Comparison of ENCODE assay signal across 9 mouse cellular contexts in genomic region chr3:122638329-122639196, GRCm38 (mm10). TPM values are rescaled to one million over a fixed set of nuclear protein-coding genes. Genes with fewer than 3 reads are reported as not detected.
DNase-seq lines count a peak whose midpoint lies in the region; ATAC-seq and TF ChIP-seq lines count a peak whose summit lies in the region.
"Had no signal": no experiment of that assay in that cellular context is flagged by ENCODE, and none has a peak within 500 bp of the region (broad histone marks: within the 10 kb centered on the region; RNA-seq: fewer than 3 reads in every experiment).

No protein-coding gene starts in this region.

- H3K4me1 ChIP-seq in CH12.LX (ENCODE audit: control insufficient read depth in 1 of 2, insufficient read depth in 2 of 2): peaks cover 3 to 8% of the 10 kb centered on the region in 2 experiments
- peaks cover 6% of the 10 kb centered on the region for H3K4me1 ChIP-seq in forebrain, embryonic 12.5 days
- H3K4me1 ChIP-seq in heart, embryonic 16.5 days (ENCODE audit: control insufficient read depth, insufficient read depth, low read length): no peaks in the 10 kb centered on the region
- peaks cover 0 to 4% of the 10 kb centered on the region in 2 experiments; a peak in 1 of 4 replicates for H3K4me1 ChIP-seq in liver, embryonic 14.5 days (replicated peaks; ENCODE audit: control insufficient read depth in 2 of 2, insufficient read depth in 2 of 2, low read length in 1 of 2)
- H3K4me1 ChIP-seq in neural tube, embryonic 12.5 days: 0 out of 2 replicates have a peak, but pooled peaks cover 6% of the 10 kb centered on the region
- H3K4me1 ChIP-seq in stomach, postnatal 0 days (replicated peaks; ENCODE audit: control insufficient read depth, insufficient read depth): no peaks in the 10 kb centered on the region

- ATAC-seq in forebrain, embryonic 12.5 days (ENCODE audit: low FRiP score): peak; percentile 87
- peak; percentile 64 for ATAC-seq in heart, embryonic 16.5 days (replicated peaks; ENCODE audit: extremely low read depth, insufficient read depth, low FRiP score)
- ATAC-seq in liver, embryonic 14.5 days (ENCODE audit: insufficient read depth): peak; percentile 56
- ATAC-seq in neural tube, embryonic 12.5 days (ENCODE audit: low FRiP score, low read depth): peak; percentile 76
- ATAC-seq in stomach, postnatal 0 days (ENCODE audit: low FRiP score, low TSS enrichment): peak; percentile 82

- DNase-seq in CH12.LX (ENCODE audit: extremely low read depth): peak; percentile 98
- peak; percentile 96 for DNase-seq in c-Kit-positive CD71-positive TER-119-negative erythroid progenitor cells, embryonic 14.5 days (ENCODE audit: low read depth)
- DNase-seq in kidney, postnatal 25 days: peak; percentile 97 to 100
- DNase-seq in liver, embryonic 14.5 days (ENCODE audit: low read depth in 3 of 3, low spot score in 3 of 3): peak; percentile 87 to 91 (median 87)
- peak; percentile 98 for DNase-seq in stomach, postnatal 0 days (ENCODE audit: low spot score)

- peak; percentile 98 to 100 for TF ChIP-seq CTCF in CH12.LX (conservative IDR thresholded peaks at IDR 0.05 in 1 of 2, IDR thresholded peaks at IDR 0.05 in 1 of 2; ENCODE audit: low read depth in 2 of 2, low read length in 2 of 2)
- TF ChIP-seq CTCF in liver, embryonic 14.5 days (IDR thresholded peaks at IDR 0.05; ENCODE audit: low read depth): peak; percentile 100
- peak; percentile 100 for TF ChIP-seq CTCF in stomach, postnatal 0 days (IDR thresholded peaks at IDR 0.05; ENCODE audit: low read depth)

- H3K27me3 ChIP-seq in CH12.LX (replicated peaks): no peaks in the 10 kb centered on the region
- H3K27me3 ChIP-seq in forebrain, embryonic 12.5 days: no peaks in the 10 kb centered on the region
- no peaks in the 10 kb centered on the region for H3K27me3 ChIP-seq in heart, embryonic 16.5 days (ENCODE audit: control insufficient read depth, insufficient read depth, low read length)
- H3K27me3 ChIP-seq in liver, embryonic 14.5 days (ENCODE audit: control insufficient read depth, insufficient read depth, low read length): no peaks in the 10 kb centered on the region
- no peaks in the 10 kb centered on the region for H3K27me3 ChIP-seq in neural tube, embryonic 12.5 days (replicated peaks)
- H3K27me3 ChIP-seq in stomach, postnatal 0 days (ENCODE audit: control insufficient read depth, insufficient read depth, low read length): no peaks in the 10 kb centered on the region

- no peaks in the 10 kb centered on the region for H3K79me2 ChIP-seq in CH12.LX (replicated peaks; ENCODE audit: control insufficient read depth, extremely low read depth, insufficient read depth, poor library complexity, severe bottlenecking)

- H3K27ac ChIP-seq in CH12.LX (ENCODE audit: insufficient read depth, low read depth): no peak overlapping the region
- H3K27ac ChIP-seq in forebrain, embryonic 12.5 days: no peak overlapping the region
- no peak overlapping the region for H3K27ac ChIP-seq in heart, embryonic 16.5 days (ENCODE audit: low read length)
- H3K27ac ChIP-seq in liver, embryonic 14.5 days: no peak overlapping the region
- no peak overlapping the region for H3K27ac ChIP-seq in neural tube, embryonic 12.5 days
- no peak overlapping the region for H3K27ac ChIP-seq in stomach, postnatal 0 days (replicated peaks)
- H3K27ac ChIP-seq: macrophage had no signal

- H3K4me2 ChIP-seq in CH12.LX (ENCODE audit: insufficient read depth, low read depth, poor library complexity, severe bottlenecking): peak overlapping the region; percentile 64
- H3K4me2 ChIP-seq in forebrain, embryonic 12.5 days: no peak overlapping the region
- peak overlapping the region; percentile 41 for H3K4me2 ChIP-seq in heart, embryonic 16.5 days (ENCODE audit: low read depth, low read length)
- H3K4me2 ChIP-seq in liver, embryonic 14.5 days (ENCODE audit: low read depth): no peak overlapping the region
- peak overlapping the region; percentile 24; the same call in 1 of the 2 replicates for H3K4me2 ChIP-seq in neural tube, embryonic 12.5 days (replicated peaks)
- H3K4me2 ChIP-seq in stomach, postnatal 0 days (replicated peaks; ENCODE audit: low read depth): peak overlapping the region; percentile 34; the same call in 1 of the 2 replicates

- no peak overlapping the region for H3K4me3 ChIP-seq in CH12.LX (replicated peaks in 1 of 3; ENCODE audit: low read depth in 2 of 3, low read length in 2 of 3, poor library complexity in 1 of 3)
- no peak overlapping the region for H3K4me3 ChIP-seq in forebrain, embryonic 12.5 days (replicated peaks)
- no peak overlapping the region for H3K4me3 ChIP-seq in heart, embryonic 16.5 days (ENCODE audit: low read length)
- H3K4me3 ChIP-seq in liver, embryonic 14.5 days (ENCODE audit: insufficient read depth in 1 of 2, low read depth in 2 of 2, low read length in 2 of 2): no peak overlapping the region
- H3K4me3 ChIP-seq in neural tube, embryonic 12.5 days: no peak overlapping the region
- no peak overlapping the region for H3K4me3 ChIP-seq in stomach, postnatal 0 days (ENCODE audit: low read depth, low read length)

- peak; percentile 99 for TF ChIP-seq RAD21 in CH12.LX (IDR thresholded peaks at IDR 0.05; ENCODE audit: low read depth, low read length)

- 34% methylated on average over 14 of the region's 14 CpGs for WGBS in forebrain, embryonic 12.5 days
- WGBS in heart, embryonic 16.5 days: 36% methylated on average over 14 of the region's 14 CpGs
- WGBS in liver, embryonic 14.5 days (ENCODE audit: insufficient replicate concordance): 35% methylated on average over 14 of the region's 14 CpGs
- 42% methylated on average over 14 of the region's 14 CpGs for WGBS in neural tube, embryonic 12.5 days
- 31% methylated on average over 14 of the region's 14 CpGs for WGBS in stomach, postnatal 0 days

- no peak overlapping the region for H3K9ac ChIP-seq in CH12.LX (ENCODE audit: insufficient read depth, low read depth)
- no peak overlapping the region for H3K9ac ChIP-seq in forebrain, embryonic 12.5 days
- H3K9ac ChIP-seq in heart, embryonic 16.5 days (ENCODE audit: low read length): no peak overlapping the region
- no peak overlapping the region for H3K9ac ChIP-seq in liver, embryonic 14.5 days (replicated peaks)
- no peak overlapping the region for H3K9ac ChIP-seq in neural tube, embryonic 12.5 days
- H3K9ac ChIP-seq in stomach, postnatal 0 days (ENCODE audit: low read length): no peak overlapping the region

- in situ Hi-C loops in CH12.LX (cut with MboI; ENCODE audit: low pct_ligation_motif_present, low pct_unique_long_range_greater_than_20kb, low sequenced_read_pairs): loop anchor here (25.0 kb wide), 3 partner anchors 274 to 751 kb away; partner anchors contain the start of genes 1810037I17Rik and Gm10959

- dilution Hi-C loops in CH12.LX (cut with MboI; ENCODE audit: extremely low pct_ligation_motif_present, extremely low pct_unique_long_range_greater_than_20kb, low sequenced_read_pairs): no loop called here

- no peaks in the 10 kb centered on the region for H3K36me3 ChIP-seq in CH12.LX (replicated peaks in 1 of 2; ENCODE audit: control insufficient read depth in 1 of 2, insufficient read depth in 1 of 2, low read length in 1 of 2)
- no peaks in the 10 kb centered on the region for H3K36me3 ChIP-seq in forebrain, embryonic 12.5 days (replicated peaks)
- H3K36me3 ChIP-seq in heart, embryonic 16.5 days (ENCODE audit: control insufficient read depth, insufficient read depth): no peaks in the 10 kb centered on the region
- no peaks in the 10 kb centered on the region for H3K36me3 ChIP-seq in liver, embryonic 14.5 days (replicated peaks; ENCODE audit: control insufficient read depth, insufficient read depth, low read depth)
- H3K36me3 ChIP-seq in neural tube, embryonic 12.5 days: no peaks in the 10 kb centered on the region
- no peaks in the 10 kb centered on the region for H3K36me3 ChIP-seq in stomach, postnatal 0 days (ENCODE audit: control insufficient read depth, insufficient read depth, low read length)

- TF ChIP-seq POLR2A in CH12.LX (IDR thresholded peaks at IDR 0.05; ENCODE audit: low read depth, low read length): no peak

- TF ChIP-seq EP300 in CH12.LX (IDR thresholded peaks at IDR 0.05; ENCODE audit: low read length): no peak
- TF ChIP-seq EP300 in liver, embryonic 14.5 days (IDR thresholded peaks at IDR 0.05; ENCODE audit: low read depth): no peak
- TF ChIP-seq EP300 in stomach, postnatal 0 days (optimal IDR thresholded peaks at IDR 0.05): no peak

- H3K9me3 ChIP-seq in CH12.LX (replicated peaks; ENCODE audit: low read length): peaks cover 5% of the 10 kb centered on the region
- H3K9me3 ChIP-seq in forebrain, embryonic 12.5 days: no peaks in the 10 kb centered on the region
- no peaks in the 10 kb centered on the region for H3K9me3 ChIP-seq in heart, embryonic 16.5 days (replicated peaks; ENCODE audit: control insufficient read depth, low read length)
- no peaks in the 10 kb centered on the region for H3K9me3 ChIP-seq in liver, embryonic 14.5 days (ENCODE audit: control insufficient read depth, low read length)
- H3K9me3 ChIP-seq in neural tube, embryonic 12.5 days: no peaks in the 10 kb centered on the region
- H3K9me3 ChIP-seq in stomach, postnatal 0 days (ENCODE audit: control insufficient read depth, low read length): no peaks in the 10 kb centered on the region

TF ChIP-seq in CH12.LX, 34 proteins besides CTCF, POLR2A, EP300 and RAD21 (continues in another document):
- peak; percentile 96 for TF ChIP-seq MAX (IDR thresholded peaks at IDR 0.05; ENCODE audit: low read length)
- no peak for TF ChIP-seq PAX5 (IDR thresholded peaks at IDR 0.05; ENCODE audit: low read length)
- 0 out of 2 replicates have a peak, but pooled peaks have one; percentile 32 for TF ChIP-seq MAFK (IDR thresholded peaks at IDR 0.05; ENCODE audit: insufficient replicate concordance, low read length)
- no peak; the same call in 1 of the 2 replicates for TF ChIP-seq USF2 (conservative IDR thresholded peaks at IDR 0.05; ENCODE audit: low read depth, low read length)
- TF ChIP-seq ETS1 (conservative IDR thresholded peaks at IDR 0.05; ENCODE audit: low read depth, low read length): no peak
- peak; percentile 47 for TF ChIP-seq HCFC1 (IDR thresholded peaks at IDR 0.05; ENCODE audit: low read depth, low read length)
- TF ChIP-seq POLR2AphosphoS2 (IDR thresholded peaks at IDR 0.05; ENCODE audit: low read depth, low read length): no peak
- TF ChIP-seq NRF1 (IDR thresholded peaks at IDR 0.05; ENCODE audit: low read depth, low read length): peak; percentile 56
- peak; percentile 68 for TF ChIP-seq TCF12 (IDR thresholded peaks at IDR 0.05; ENCODE audit: low read depth, low read length)

RNA-seq across cellular contexts. Expression of gene Fnbp1l, which starts 19.0 kb away (rescaled TPM):
- total RNA-seq in CH12.LX (2012; rRNA removed) (1.3 and 1.5 TPM in 2 replicates), CH12.LX (2014; rRNA removed) (1.9 and 2.0 TPM in 2 replicates)
- polyA plus RNA-seq in CH12.LX (2012; ENCODE audit: insufficient read length, low read depth): 2.0 TPM in 2 replicates
- 133 and 146 TPM in 2 replicates for polyA plus RNA-seq in forebrain, embryonic 12.5 days (2016; fragmentation: Nextera tagmentation; extraction: Ambion mirVana)
- 22.9 and 27.5 TPM in 2 replicates for polyA plus RNA-seq in heart, embryonic 16.5 days (2015; fragmentation: Nextera tagmentation; extraction: Ambion mirVana)
- polyA plus RNA-seq in liver, embryonic 14.5 days (2012; rRNA removed): 3.5 and 4.8 TPM in 2 replicates
- polyA plus RNA-seq in liver, embryonic 14.5 days (2014; fragmentation: Nextera tagmentation; extraction: Ambion mirVana): 2.4 and 3.2 TPM in 2 replicates
- 118 TPM in 2 replicates for polyA plus RNA-seq in neural tube, embryonic 12.5 days (2016; fragmentation: Nextera tagmentation; extraction: Ambion mirVana)
- 20.0 and 20.8 TPM in 2 replicates for polyA plus RNA-seq in stomach, postnatal 0 days (2015; fragmentation: Nextera tagmentation; extraction: Ambion mirVana)

Comparison
In these comparisons a context has a peak if more than half of its experiments do, and no peak if none do; other contexts are left out.
1. H3K4me2 ChIP-seq: peak in CH12.LX (single experiment), heart, embryonic 16.5 days (single experiment), neural tube, embryonic 12.5 days (single experiment) and stomach, postnatal 0 days (single experiment); none in forebrain, embryonic 12.5 days (single experiment) and liver, embryonic 14.5 days (single experiment).
2. Peak in every context shown above with its lines, with median percentiles within 50 percentile points of each other: DNase-seq, CTCF ChIP-seq and ATAC-seq.